Mouse (Mus musculus): ENCODE data around the gene Gm4302.

DNA sequence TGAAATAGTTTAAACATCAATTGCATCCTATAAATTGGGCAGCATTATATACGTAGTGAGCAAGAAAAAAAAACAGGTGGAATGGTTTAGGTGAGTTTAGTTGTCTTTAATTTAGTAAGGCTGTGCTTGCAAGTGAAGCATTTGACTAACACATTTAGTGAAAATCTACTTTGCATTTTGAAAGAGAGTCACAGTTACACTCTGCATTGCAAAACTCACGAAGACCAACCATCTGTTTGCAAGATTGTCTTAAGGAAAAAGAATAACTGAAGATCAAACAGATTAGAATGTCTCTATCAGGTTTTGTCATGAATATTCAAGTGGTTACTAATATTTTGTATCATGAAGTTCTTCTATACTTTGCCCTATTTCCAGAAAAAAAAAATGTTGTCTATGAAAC is 44.5 kb upstream of the Gm4302 start:
- no peak for TF ChIP-seq CTCF (IDR thresholded peaks at IDR 0.05; ENCODE audit: control insufficient read depth, insufficient read depth, low read length)
- TF ChIP-seq POLR2A (IDR thresholded peaks at IDR 0.05; ENCODE audit: borderline replicate concordance, control insufficient read depth, low read depth, low read length), result no peak

Data from bone marrow, adult 2 months (tissue).